Mouse (Mus musculus): ENCODE data around the gene Ugt8a.

DNA sequence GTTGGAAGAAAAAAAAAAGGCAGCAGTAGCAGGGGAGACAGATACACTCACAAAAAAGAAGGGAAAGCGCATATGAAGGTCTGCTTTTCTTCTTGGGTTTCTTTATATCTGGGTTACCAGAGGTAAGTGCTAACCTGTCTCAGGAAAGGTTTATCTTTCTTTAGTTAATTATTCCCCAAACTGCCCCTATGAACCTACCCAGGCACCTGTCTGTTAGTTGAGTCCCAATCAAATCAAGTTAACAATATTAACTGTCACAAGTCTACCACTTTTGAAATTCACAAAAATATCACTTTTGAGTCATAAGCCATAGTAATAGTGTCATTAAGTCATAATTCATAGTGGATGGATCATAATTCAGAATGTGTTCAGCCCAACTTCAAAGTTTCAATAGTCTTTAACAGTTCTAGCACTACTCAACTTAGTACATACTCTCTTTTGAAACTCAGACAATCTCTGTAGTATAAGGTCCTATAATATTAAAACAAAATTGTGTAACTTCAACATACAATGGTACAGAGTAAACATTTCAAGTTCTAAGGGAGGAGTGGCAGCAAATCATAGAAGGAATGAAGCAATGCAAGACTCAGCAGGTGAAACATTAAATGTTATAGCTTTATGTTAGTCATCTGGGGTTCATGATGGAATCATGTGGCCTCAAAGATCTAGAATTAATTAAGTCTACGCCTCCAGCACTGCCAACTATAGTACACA lies 45.4 kb upstream of the Ugt8a start:
- TF ChIP-seq POLR2A (IDR thresholded peaks at IDR 0.05; ENCODE audit: borderline replicate concordance, control insufficient read depth, low read depth, low read length) (no peak), CTCF (IDR thresholded peaks at IDR 0.05; ENCODE audit: control insufficient read depth, insufficient read depth, low read length) (no peak)

Data from bone marrow, adult 2 months (tissue).